Mouse (Mus musculus) olfactory bulb, adult 2 months (tissue): ENCODE data around the gene Sars.

Experiments
- CTCF ChIP-seq: fragments of 200-500 bp; IDR thresholded peaks from 2 replicates; pipeline ENCODE4 v1.5.1; 2012; ENCODE audit warnings: low read depth, mild to moderate bottlenecking, low read length, moderate library complexity; ENCODE audit not compliant: insufficient read depth
- POLR2A ChIP-seq: fragments of 200-500 bp; IDR thresholded peaks from 2 replicates; pipeline ENCODE4 v1.6.1; 2012; ENCODE audit warnings: mild to moderate bottlenecking, low read depth, low read length, moderate library complexity; ENCODE audit not compliant: insufficient read depth

DNA sequence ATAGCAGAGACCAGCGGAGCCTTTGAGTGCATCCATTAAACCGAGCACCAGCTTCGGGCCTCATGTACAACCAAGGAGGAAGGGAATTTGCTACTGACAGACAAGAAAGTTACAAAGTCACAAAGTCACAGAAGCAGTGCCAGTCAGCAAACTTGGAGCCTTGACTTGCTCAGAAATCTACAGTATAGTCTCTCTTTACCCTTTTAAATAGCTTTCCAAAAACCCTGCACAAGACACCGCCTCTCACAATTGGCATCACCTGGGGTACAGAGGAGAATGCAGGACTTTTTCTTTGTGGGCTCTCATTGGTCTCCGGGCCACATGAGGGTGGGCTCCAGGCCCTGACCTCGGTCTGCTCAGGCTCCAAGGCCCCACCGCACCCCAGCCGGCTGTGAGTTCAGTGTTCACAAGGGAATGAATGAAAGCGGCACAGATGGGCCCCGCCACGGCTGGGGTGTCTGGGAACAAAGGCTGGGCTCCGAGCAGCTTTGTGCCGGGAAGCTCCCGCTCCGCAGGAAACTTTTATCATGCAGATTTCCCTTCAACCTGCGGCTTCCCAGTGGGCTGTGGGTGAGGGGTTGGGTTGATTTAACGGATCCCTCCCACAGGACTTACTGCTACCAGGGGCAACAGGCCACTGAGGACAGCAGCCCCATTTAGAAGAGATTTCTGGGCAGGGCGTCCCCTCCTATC lies 11.7 kb downstream of the Sars start:
- no peak for TF ChIP-seq CTCF
- TF ChIP-seq POLR2A: no peak
